Mouse (Mus musculus) liver, adult 2 months (tissue): ENCODE results near the gene Bag6.

Experiments used
- CTCF ChIP-seq: fragments of 200-500 bp; IDR thresholded peaks from 2 replicates; pipeline ENCODE4 v1.5.1; 2011; ENCODE audit warnings: low read depth, low read length, control low read depth
- POLR2A ChIP-seq: fragments of 200-500 bp; IDR thresholded peaks from 2 replicates; pipeline ENCODE4 v1.6.1; 2011; ENCODE audit warnings: low read length, control low read depth; ENCODE audit not compliant: insufficient read depth; ENCODE audit errors: extremely low read depth

DNA sequence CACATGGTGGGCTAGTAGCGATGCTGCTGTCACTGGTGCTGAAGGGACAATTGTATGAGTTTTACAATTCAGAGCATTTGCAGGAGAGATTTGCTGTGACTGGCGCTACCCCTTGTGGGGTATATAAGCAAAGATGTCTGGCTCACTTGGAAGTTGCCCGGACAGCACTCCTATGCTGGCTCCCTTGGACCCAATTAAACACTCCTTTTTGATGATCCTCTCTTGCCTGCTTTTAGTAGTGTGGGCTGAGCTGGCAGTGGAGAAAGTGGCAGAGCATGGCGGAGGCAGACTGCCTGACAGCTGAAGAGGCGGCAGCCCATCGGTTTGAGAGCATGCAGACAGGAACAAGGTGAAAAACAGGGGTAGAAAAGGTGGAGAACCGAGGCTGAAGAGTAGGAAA is 32.8 kb downstream of the Bag6 start:
- TF ChIP-seq POLR2A (no peak), CTCF (no peak)
